Mouse (Mus musculus): Measurements from ENCODE around the gene Anks1. TPM values are rescaled to one million over a fixed set of nuclear protein-coding genes. Genes with fewer than 3 reads are reported as not detected.

The Anks1 gene
- total RNA-seq, 2 experiments from 2014 or later = 22.6 to 27.6 TPM

DNA sequence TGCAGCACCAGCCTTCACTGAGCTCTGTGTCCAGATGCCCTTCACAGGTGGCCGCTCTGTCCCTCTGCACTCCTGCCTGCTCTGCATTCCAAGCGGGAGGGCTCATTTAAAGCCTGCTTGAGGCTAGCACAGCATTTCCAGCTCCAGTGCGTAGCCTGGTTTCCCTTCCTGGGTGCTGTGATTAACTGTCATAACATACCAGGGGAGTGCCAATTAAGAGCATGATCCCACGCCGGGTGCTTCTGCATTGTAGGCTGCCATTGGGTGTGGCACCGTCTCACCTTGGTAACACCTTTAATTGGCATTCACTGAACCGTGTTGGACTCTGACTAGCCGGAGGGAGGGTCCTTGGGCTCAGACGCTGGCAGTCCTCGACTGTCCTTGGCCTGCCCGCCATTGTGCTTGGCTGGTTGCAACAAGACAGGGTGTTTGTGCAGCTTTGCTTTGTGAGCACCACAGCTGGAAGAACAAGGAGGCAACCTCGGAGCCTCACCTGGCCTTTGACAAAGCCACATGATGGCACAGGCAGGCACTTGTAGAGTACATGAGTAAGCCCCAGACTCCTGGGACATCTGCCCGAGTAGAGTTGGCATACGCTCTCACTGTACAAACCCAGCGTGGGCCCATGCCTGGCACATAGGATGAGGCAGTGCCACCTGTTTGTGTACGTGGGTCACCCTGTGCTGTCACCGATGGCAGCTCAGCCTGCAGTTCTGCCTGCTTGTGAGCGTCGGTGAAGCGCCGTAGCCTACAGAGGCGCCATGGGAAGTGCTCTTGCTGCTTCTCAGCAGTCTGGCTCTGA, 113.9 kb downstream of the Anks1 start:
- DNase-seq = no peak

DNA sequence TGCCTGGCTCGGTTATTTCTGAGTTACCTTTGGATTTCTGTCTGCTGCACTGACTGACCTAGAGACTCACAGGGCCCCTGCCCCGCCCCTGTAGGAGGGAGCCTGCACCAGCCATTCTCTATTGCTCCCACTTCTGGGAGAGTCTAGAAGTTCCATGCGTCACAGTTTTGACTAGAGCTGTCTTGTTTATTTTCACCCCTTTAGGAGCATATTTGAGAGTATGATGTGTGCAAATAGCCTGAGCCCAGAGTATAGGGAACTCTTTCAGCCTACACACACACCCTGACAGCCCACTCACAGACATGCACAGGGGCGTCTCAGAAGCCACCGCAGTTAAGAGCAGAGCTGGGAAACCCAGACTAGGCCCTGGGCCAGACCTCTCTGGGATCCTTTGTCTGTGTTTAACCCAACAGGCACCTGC, 116.4 kb downstream of the Anks1 start:
- DNase-seq = no peak

DNA sequence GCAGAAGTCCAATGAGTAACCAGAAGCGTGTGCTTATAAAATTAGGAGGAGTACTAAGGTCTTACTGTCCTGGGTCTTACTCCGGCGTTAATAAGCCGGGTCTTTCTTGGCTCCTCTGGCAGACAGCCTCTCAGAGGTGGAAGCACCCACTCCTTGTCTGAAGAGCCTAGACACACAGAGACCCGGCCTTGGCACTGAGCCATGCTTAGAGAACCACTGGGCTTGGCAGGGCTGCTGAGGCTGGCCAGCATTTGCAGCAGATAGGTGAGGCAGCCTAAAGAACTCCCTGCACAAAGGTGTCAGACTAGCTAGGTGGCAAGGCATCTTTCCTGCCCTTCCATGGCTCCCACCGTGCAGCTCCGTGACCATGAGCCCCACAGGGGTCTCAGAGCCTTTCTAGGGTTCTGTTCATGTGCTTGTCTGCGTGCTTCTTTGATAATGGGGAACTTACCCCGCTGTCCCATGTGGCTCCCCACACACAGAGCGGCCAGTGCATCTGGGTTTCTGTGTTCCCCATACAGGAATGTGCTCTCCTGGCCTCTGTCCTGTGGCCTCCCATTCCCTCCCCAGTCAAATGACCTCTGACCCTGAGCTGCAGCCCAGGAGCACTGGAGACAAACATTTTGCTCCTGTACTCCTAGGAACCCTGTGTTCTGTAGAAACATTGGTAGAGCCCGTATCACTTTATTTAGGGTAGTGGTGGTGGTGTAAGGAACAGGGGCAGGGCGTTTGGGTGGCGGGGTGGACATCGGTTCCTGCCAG, 117.2 kb downstream of the Anks1 start:
- no peak for DNase-seq

DNA sequence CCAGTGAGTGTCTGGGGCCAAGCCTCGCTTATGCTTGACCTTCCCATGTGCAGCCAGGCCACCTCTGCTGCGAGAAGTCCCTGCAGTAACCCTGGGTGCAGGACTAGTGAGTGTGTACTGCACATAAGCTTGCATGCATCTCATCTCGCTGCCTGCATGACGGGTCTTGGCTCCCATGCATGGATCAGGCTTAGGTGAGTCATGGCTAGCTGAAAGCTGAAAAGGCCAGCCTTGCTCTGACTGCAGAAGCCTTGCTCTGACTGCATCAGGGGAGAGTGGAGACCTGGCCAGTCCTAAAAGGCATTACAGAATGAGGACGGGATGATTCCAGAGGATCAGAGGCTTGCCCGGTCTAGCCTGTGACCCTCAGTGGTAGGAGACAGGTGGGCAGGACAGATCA, 118.1 kb downstream of the Anks1 start:
- no peak for DNase-seq

DNA sequence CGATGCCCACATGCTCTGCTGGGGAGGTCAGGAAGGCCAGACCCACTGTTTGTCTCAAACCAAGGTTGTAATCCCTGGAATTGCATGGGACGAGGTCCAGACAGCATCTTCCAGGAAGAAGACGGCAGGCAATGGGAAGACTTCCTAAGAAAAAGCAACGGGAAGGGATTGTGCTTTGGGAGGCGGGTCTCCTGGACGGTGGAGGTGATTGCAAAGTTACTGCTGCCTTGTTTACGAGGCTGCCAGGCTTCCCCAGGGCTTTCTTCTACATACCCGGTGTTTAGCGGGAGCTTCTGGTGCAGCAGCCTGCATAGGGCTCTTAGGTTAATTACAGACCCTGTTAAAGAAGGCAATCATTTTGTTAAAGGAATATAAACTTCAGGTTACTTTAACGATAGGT, 119.1 kb downstream of the Anks1 start:
- DNase-seq = no peak

DNA sequence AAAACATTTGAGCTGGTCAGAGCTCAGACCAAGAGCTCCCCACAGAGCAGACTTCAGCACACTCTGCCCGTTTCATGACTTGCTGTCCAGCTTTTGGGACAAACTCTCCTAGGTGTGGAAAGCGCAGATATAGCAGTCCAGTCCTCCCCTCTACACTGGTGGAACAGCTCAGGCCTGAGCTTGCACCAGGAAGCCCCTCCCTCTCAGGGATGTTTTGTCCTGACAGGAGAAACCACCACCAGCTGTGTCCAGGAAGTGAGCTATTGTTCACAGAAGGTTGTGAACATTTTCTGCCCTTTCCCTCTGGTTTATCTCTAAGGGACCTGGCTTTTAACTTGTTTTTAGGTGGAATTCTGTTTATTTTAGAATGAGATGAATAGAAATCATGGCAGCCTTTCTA, 120.2 kb downstream of the Anks1 start:
- DNase-seq = no peak

DNA sequence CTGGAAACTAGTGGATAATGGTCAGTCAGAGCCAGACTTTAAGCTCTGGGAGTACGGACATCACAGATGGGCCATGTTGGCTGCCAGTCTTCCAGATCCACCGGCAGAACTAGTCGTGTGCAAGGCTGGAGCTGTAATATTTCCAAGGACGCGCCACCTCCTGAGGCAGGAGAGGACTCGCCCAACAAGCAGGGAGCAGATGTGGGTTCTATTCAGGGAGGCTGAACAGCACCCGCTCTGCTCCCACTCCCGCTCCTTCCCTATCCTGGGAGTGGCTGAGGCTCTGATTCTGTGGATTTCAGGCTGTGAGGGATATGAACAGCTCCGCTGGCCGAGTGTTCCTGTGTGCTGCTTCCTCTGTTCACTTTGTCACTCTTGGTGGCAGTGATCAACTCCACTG, 121.3 kb downstream of the Anks1 start:
- DNase-seq = no peak

DNA sequence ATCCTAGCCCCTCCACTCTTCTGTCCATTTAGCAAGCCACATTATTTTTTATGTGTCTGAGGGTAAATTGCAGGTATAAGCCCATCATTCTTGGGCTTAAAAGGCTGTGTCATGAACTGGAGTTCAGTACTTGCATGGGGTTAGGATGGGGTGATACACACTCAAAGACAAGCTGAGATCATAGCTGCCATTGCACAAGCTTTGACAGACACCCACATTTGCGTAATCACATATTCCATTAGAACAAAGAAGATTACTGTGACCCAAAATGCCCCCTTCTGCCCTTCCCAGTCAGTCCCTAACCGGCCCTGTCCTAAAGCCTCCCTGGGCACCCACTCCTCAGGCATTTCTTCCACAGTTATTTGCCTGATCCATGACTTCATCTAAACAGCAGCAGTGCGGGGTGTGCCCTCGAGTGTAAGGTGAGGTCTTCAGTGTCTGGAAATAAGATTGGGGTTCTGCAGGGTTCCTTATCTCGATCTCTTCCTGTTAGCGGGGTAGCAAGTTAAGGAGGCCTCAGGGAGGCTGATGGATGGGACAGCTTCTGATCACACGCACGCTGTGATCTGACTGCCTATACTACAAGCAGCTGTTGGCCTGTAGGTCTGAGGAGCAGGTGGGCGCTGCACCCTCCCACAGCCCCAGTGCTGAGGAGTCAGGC, 122.3 kb downstream of the Anks1 start:
- no peak for DNase-seq

DNA sequence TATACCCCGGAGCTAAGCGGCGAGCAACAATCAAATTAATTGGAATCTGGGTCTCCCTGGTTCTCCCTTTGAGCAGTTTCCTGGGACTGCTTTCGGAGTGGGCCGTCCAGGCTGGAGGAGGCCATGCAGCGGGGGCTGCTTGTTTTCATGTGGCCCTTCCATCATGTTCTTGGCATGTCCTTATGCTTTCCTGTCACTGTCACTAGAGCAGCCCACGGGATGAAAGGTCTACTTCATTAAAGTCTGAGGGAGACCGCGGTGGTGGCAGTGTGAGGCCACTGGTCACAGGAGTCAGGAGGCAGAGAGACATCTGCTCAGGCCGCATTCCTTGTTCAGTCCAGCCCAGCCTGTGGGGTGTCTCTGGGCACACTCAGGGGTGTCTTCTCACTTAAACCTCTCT, 123.1 kb downstream of the Anks1 start:
- DNase-seq = no peak

DNA sequence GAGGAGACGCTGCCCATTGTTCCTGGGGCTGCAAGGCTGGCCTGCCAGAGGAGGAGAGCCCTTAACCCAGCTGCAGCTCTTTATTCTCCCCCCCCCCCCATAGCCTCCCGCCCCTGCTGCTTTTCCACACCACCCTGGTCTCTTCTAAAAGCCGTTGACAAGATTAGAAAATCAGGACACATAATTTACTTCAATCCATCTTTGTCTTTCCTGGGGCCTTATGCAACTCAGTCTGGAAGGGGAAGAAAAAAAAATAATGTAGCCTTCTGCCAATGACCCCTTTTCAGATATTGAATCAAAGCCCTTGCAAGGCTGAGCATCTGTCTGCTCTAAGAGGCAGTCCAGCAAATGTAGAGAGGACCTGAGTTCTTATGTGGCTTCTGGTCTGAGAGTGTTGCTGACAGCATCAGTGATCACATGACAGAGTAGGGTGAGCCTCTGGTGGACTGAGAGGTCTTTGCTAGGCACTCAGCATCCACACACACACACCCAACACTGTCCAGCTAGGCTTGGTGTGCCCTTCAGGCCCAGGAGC, 124.0 kb downstream of the Anks1 start:
- no peak for DNase-seq

DNA sequence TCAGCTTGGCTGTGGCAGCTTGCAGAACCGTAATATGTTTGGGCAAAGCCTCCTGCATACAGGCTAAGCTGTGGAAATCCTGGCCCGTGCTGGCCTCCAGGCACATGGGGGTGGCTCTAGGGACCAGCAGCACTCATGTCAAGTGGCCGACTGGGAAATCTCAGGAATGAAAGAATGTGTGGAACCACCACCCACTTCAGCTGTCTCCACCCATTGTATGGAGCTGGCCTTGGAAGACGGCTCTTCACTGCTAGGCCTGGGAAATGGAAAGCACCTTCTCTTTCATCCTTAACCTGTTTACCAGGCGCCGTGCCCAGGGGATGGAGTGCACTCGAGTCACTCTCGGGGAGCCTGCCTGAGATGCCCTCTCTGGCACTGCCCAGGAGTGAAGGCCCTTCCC, 125.9 kb downstream of the Anks1 start:
- DNase-seq = no peak

DNA sequence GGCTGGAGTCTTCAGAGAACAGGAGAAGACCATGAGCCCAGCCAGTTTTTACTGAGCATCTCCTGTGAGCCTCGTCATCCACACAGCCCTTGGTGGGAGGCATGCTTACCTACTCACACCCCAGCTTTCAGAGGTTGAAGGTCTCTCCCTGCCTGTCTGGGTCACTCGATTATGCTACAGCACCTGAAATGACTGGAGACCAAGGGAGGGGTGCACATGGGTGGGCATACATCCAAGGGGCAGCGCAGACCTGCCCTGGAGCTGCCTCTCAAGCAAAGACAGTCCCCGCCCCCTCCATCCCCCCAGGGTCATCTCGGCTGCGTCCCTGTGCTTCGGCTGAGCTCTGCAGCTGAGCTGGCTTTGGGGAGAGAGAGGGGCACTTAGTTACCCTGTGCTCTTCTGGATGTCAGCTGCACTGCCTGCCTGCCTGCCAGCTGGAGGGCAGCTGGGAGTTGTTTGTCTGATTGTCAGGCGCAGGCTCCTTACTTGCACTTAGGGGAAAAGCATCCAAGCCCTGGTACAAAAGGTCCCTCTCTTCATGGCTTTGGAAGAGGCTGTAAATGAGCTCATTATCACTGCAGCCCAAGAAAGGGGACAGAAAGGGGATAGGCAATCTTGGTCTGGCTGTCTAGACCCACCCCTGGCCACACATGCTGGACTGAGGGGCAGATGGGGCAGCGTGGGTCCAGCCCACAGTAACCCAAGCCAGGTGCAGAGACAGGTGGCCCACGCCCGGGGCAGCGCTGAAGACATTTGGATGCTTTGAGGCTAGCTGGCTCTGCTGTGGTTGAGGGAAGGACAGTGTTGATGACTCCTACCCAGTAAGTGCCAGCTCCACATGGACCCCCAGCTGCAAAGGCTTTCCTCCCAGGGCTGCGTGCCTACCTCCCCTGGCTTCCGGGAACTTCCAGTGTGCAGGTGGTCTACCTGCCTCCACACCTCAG, 128.0 kb downstream of the Anks1 start:
- no peak for DNase-seq

DNA sequence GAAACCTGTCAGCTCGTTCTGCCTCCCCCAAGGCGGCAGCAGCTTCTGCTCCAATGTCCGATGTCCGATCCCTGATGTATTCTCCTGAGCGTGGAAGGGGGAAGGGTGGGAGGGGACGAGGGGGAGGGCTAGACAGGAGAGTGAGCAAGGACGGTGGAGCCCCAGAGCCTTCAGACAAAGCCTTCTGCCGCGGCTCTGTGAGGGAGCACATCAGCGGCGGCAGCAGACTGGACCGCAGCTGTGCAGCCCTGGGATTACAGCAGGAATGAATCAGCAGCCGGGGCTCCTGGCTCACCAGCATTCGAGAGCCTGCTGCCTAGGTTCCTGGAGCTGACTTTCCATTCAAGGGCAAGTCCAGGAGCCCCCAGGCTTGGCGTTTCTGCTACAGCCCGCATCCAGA, 131.5 kb downstream of the Anks1 start:
- no peak for DNase-seq

DNA sequence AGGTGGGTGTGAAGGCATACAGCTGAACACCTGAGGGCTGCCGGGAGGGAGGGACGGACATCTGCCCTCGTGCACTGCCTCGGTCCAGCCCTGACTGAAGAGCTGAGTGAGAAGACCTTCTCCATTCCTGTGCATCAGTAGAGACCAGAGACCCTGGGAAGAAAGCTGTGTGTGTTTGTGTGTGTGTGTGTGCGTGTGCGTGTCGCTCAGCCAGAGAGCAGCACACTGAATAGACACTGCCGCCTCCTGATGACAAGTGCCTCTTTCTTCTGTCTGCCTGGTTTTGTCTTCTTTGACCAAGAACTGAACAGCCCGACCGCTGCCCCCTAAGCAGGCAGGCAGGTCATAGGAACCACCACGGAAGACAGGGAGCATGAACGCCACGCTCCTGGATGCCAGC, 132.2 kb downstream of the Anks1 start:
- DNase-seq = no peak

DNA sequence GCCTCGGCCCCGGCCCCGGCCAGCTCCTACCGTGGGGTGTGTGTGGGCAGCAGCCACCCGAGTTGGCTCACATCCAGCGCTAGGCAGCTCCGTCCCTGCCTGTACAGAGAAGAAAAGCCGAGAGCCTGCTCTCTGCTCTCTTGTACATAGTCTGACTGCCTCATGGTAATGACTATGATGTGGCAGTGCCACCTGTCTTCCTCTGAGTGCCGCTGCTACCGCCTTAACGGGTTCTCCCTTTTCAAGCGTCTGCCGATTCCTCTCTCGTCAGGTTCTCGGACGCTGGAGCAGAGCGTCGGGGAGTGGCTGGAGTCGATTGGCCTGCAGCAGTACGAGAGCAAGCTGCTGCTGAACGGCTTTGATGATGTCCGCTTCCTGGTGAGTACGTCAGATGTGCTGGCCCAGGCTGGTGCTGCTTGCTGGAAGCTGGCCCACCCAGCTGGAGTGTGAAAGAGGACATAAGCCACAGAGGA, 133.2 kb downstream of the Anks1 start:
- peak; percentile 56 for DNase-seq

DNA sequence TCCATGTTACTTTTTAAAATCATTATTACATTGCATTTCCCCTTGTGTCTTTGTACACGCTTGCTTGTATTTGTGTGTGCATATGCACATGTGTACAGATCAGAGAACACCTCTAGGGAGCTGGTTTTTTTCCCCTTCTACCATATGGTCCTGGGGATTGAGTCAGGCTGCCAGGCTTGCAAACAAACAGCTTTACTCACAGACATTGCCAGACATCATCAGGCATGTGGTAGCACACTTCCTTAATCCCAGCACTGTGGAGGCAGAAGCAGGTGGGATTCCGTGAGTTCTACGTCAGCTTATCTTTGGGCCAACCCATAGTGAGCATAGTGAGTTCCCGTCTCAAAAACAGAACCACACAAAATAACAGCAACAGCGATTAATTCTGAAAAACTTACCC, 137.9 kb downstream of the Anks1 start:
- no peak for DNase-seq

DNA sequence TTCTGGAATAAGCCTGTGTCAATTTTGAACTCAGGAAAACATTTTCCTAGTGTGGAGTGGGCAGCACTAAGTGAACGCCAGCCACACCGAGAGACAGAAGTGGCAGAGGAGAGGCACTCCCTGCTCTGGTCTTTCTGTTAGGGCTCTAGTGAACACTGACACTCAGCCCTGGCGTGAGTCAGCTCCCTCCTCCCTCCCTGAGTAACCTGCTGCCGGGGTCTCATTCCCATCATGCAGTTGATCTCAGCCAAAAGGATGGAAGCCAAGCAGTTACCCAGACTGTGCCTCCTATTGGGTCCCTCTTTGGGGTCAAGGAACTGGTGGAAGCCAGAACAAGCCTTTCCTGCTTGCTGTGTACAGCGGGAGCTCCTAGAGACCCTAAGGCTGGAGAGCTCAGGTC, 138.4 kb downstream of the Anks1 start:
- no peak for DNase-seq

DNA sequence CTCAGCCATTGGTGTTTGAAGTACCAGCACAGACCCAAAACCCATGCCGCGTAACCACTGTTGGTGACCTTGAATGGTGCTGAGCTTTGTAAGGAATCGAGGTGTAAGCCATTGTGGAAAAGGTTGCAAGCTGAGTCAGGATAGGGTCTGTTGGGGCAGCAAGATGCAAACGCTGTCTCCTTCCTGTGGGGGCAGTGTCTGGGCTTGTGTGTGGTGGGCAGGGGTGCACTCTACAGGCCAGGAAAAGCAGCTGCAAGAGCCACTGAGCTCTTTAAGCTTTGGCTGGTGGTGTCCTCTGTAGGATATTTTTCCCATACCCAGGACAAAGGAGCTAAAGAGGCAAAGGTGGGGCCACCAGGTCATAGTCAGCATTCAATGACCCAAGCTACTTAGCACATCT, 139.3 kb downstream of the Anks1 start:
- no peak for DNase-seq

DNA sequence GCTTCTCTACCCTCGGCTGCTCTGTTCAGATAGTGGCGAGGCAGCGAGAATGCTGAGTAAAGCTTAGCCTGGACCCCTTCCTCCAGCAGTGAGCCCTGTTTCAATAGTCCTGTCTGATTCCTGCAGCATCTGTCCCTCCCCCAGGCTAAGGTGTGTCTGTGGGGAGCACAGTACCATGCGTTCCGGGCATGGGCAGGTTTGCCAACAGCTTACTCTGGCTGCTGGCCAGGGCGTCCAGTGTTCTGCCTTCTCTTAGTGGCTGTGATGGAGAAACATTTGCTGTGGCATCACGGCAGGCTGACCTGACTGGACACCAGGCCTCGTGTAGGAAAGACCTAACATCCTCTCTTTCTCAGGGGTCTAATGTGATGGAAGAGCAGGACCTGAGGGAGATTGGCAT, 141.1 kb downstream of the Anks1 start:
- DNase-seq = no peak

DNA sequence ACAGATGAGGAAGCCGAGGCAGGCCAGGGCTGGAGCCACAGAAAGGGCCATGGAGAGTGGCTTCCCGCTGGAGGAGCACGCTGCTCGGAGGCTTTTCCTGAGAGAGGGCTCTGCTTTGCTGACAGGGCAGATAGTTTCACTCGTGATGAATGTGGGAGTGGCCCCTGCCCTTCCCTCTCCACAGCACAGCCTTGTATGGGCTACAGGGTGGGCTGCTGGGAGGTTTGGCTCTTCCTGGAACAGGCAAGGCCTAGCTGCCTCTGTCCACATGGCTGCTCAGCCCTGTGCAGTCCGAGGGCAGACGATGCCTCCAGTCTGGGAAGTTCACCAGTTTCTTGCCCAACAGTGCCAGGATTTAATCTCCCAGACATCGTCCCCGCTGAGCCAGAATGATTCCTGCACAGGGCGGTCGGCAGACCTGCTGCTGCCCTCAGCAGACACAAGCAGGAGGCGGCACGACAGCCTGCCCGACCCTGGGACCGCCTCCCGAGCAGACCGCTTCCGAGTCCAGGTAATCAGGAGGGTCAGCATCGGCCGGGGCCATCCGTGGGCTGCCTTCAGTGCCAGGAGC, 143.3 kb downstream of the Anks1 start:
- DNase-seq = no peak

DNA sequence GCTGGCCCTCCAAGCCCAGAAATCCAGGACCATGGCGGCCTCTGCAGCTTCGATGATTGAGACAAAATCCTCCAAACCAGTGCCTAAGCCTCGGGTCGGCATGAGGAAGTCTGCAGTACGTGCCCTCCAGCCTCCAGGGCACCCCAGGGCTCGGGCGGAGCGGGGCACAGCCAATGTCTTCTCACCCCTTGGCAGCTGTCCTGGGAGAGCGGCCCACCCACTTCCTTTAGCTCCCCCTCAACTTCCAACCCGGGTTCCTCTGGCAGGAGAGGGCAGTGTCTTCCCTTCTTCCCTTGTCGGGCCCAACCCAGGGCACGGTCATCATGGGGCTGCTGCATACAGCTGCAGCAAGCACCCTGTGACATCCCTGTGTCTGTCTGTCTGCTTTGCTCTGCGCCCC, 149.2 kb downstream of the Anks1 start:
- DNase-seq = no peak
